Mouse (Mus musculus) megakaryocyte-erythroid progenitor cell, adult 5 weeks (primary cell): ENCODE results near the gene St6galnac6. TPM values are rescaled to one million over a fixed set of nuclear protein-coding genes. Genes with fewer than 3 reads are reported as not detected.

Experiments used
- polyA plus RNA-seq: library from polyadenylated mRNA; stranded (reverse); fragments of >175 nt; gene quantifications from 2 replicates; pipeline ENCODE4 v1.2.3, GENCODE M21; 2012

St6galnac6 gene
- 45.6 and 49.4 TPM in 2 replicates for polyA plus RNA-seq

GRCm38 (mm10) chr2:32599409-32599808 lies at the start of gene St6galnac6:
St6galnac6 (plus strand) TSS chr2:32599709.

GRCm38 (mm10) chr2:32570698-32571494 lies 28.6 kb upstream of the St6galnac6 start, which contains the start of gene Dpm2:
Dpm2 (plus strand) TSS chr2:32570858.

GRCm38 (mm10) chr2:32574497-32574896 lies 25.0 kb upstream of the St6galnac6 start, which contains the start of gene Pip5kl1:
Pip5kl1 (plus strand) TSS chr2:32574797.

GRCm38 (mm10) chr2:32575586-32576160 lies 23.8 kb upstream of the St6galnac6 start, which contains the start of gene 9430097D07Rik:
9430097D07Rik (minus strand) TSS chr2:32575684.

GRCm38 (mm10) chr2:32586871-32587351 lies 12.6 kb upstream of the St6galnac6 start, which contains the start of gene St6galnac4:
St6galnac4 (plus strand) TSS chr2:32587095.

GRCm38 (mm10) chr2:32621517-32621859 lies 22.0 kb downstream of the St6galnac6 start, which contains the start of gene Ak1:
Ak1 (plus strand) TSS chr2:32621758.

GRCm38 (mm10) chr2:32646379-32647056 lies 47.0 kb downstream of the St6galnac6 start, which contains the start of gene Eng:
Eng (plus strand) TSS chr2:32646595.

Other genes starting within 250 kb of the St6galnac6 start
- 331 and 409 TPM in 2 replicates for gene Ciz1, start 247.4 kb upstream of the St6galnac6 start, polyA plus RNA-seq
- gene Dnm1, start 246.4 kb upstream of the St6galnac6 start, polyA plus RNA-seq: 0.74 and 0.85 TPM in 2 replicates
- gene 1110008P14Rik, start 217.8 kb upstream of the St6galnac6 start, polyA plus RNA-seq: 47.1 and 56.7 TPM in 2 replicates
- gene Lcn2, start 211.5 kb upstream of the St6galnac6 start, polyA plus RNA-seq: 344 and 392 TPM in 2 replicates
- gene Ptges2, start 203.8 kb upstream of the St6galnac6 start, polyA plus RNA-seq: 5.8 and 6.1 TPM in 2 replicates
- 3.2 and 6.1 TPM in 2 replicates for gene Naif1, start 149.3 kb upstream of the St6galnac6 start, polyA plus RNA-seq
- gene Slc25a25, start 148.3 kb upstream of the St6galnac6 start, polyA plus RNA-seq: 21.5 and 26.0 TPM in 2 replicates
- 11.1 and 12.4 TPM in 2 replicates for gene Fam102a, start 64.4 kb upstream of the St6galnac6 start, polyA plus RNA-seq
- 7.6 and 9.2 TPM in 2 replicates for gene Dpm2, start 28.9 kb upstream of the St6galnac6 start, polyA plus RNA-seq
- gene Pip5kl1, start 24.9 kb upstream of the St6galnac6 start, polyA plus RNA-seq: 0.05 TPM in 1 of 2 replicates, not detected in the other
- not detected in 2 replicates for gene 9430097D07Rik, start 24.0 kb upstream of the St6galnac6 start, polyA plus RNA-seq
- 50.3 and 53.0 TPM in 2 replicates for gene St6galnac4, start 12.6 kb upstream of the St6galnac6 start, polyA plus RNA-seq
- gene Ak1, start 22.0 kb downstream of the St6galnac6 start, polyA plus RNA-seq: 1.7 and 1.8 TPM in 2 replicates
- 118 and 140 TPM in 2 replicates for gene Eng, start 46.9 kb downstream of the St6galnac6 start, polyA plus RNA-seq
- gene Fpgs, start 104.4 kb downstream of the St6galnac6 start, polyA plus RNA-seq: 78.9 and 81.0 TPM in 2 replicates
- gene Cdk9, start 113.4 kb downstream of the St6galnac6 start, polyA plus RNA-seq: 176 and 211 TPM in 2 replicates
- 27.2 and 35.4 TPM in 2 replicates for gene Sh2d3c, start 121.3 kb downstream of the St6galnac6 start, polyA plus RNA-seq
- not detected in 2 replicates for gene 6330409D20Rik, start 141.3 kb downstream of the St6galnac6 start, polyA plus RNA-seq
- gene Tor2a, start 157.5 kb downstream of the St6galnac6 start, polyA plus RNA-seq: 52.2 and 76.1 TPM in 2 replicates
- gene Ttc16, start 175.9 kb downstream of the St6galnac6 start, polyA plus RNA-seq: 0.08 and 0.30 TPM in 2 replicates
- gene Ptrh1, start 176.1 kb downstream of the St6galnac6 start, polyA plus RNA-seq: 4.8 and 6.7 TPM in 2 replicates
- not detected in 2 replicates for gene Cfap157, start 184.7 kb downstream of the St6galnac6 start, polyA plus RNA-seq
- 5.4 and 8.4 TPM in 2 replicates for gene Stxbp1, start 247.5 kb downstream of the St6galnac6 start, polyA plus RNA-seq